Mouse (Mus musculus): ENCODE results near the gene Fam19a3. TPM values are rescaled to one million over a fixed set of nuclear protein-coding genes. Genes with fewer than 3 reads are reported as not detected.

Gene Fam19a3
- polyA plus RNA-seq, 1 experiment from 2014 or later = 0.32 TPM

GRCm38 (mm10) chr3:104812254-104812653, 30.6 kb upstream of the Fam19a3 start:
- no peak for DNase-seq (ENCODE audit: low read depth, low spot score)
- POLR2A ChIA-PET = no interaction called here
- CTCF ChIA-PET = interaction anchor here (1.6 to 1.9 kb wide), 2 partner anchors 10 to 24 kb away, joined by 6 to 7 read pairs; partner anchors contain the start of gene Rhoc
- TF ChIP-seq CTCF (IDR thresholded peaks at IDR 0.05) = no peak
- in situ Hi-C loops (cut with MboI; ENCODE audit: low pct_unique_long_range_greater_than_20kb) = no loop called here
- no peak for ATAC-seq
- H3K27me3 ChIP-seq = no peaks in the 10 kb centered on the region

- ChIA-PET POLR2A (no interaction called here), CTCF (interaction anchor here (1.2 to 1.9 kb wide), 3 partner anchors 10 to 24 kb away, joined by 3 to 7 read pairs (median 6); partner anchors contain the start of gene Rhoc)
- ATAC-seq (no peak), DNase-seq (ENCODE audit: low read depth, low spot score) (no peak)
- TF ChIP-seq CTCF (IDR thresholded peaks at IDR 0.05) = no peak
- in situ Hi-C loops (cut with MboI; ENCODE audit: low pct_unique_long_range_greater_than_20kb) = no loop called here
- H3K27me3 ChIP-seq = no peaks in the 10 kb centered on the region
Observed at GRCm38 (mm10) chr3:104811752-104812151, 30.1 kb upstream of the Fam19a3 start.

GRCm38 (mm10) chr3:104805539-104805938, 23.9 kb upstream of the Fam19a3 start:
- in situ Hi-C loops (cut with MboI; ENCODE audit: low pct_unique_long_range_greater_than_20kb) = no loop called here

GRCm38 (mm10) chr3:104804312-104804711, 22.7 kb upstream of the Fam19a3 start:
- no peak for TF ChIP-seq CTCF (IDR thresholded peaks at IDR 0.05)
- ChIA-PET POLR2A (no interaction called here), CTCF (interaction anchor here (1.0 kb wide), 1 partner anchor 11 kb away, joined by 3 read pairs; no protein-coding TSS in a partner anchor)
- ATAC-seq (no peak), DNase-seq (ENCODE audit: low read depth, low spot score) (no peak)
- H3K27me3 ChIP-seq = no peaks in the 10 kb centered on the region
- in situ Hi-C loops (cut with MboI; ENCODE audit: low pct_unique_long_range_greater_than_20kb) = no loop called here

More at GRCm38 (mm10) chr3:104805539-104805938, 23.9 kb upstream of the Fam19a3 start:
- H3K27me3 ChIP-seq = no peaks in the 10 kb centered on the region
- no peak for ATAC-seq
- TF ChIP-seq CTCF (IDR thresholded peaks at IDR 0.05) = no peak
- no peak for DNase-seq (ENCODE audit: low read depth, low spot score)
- ChIA-PET POLR2A (interaction anchor here (1.2 kb wide), 1 partner anchor 13 kb away, joined by 4 read pairs; the partner anchor contains the start of gene Mov10), CTCF (interaction anchor here (1.0 kb wide), 1 partner anchor 9 kb away, joined by 3 read pairs; no protein-coding TSS in a partner anchor)

- no peaks in the 10 kb centered on the region for H3K27me3 ChIP-seq
- TF ChIP-seq CTCF (IDR thresholded peaks at IDR 0.05) = no peak
- CTCF ChIA-PET = no interaction called here
- ATAC-seq (no peak), DNase-seq (ENCODE audit: low read depth, low spot score) (no peak)
- POLR2A ChIA-PET = no interaction called here
- in situ Hi-C loops (cut with MboI; ENCODE audit: low pct_unique_long_range_greater_than_20kb) = no loop called here
Observed at GRCm38 (mm10) chr3:104801481-104801880, 19.8 kb upstream of the Fam19a3 start.

GRCm38 (mm10) chr3:104800681-104801080, 19.0 kb upstream of the Fam19a3 start:
- CTCF ChIA-PET = no interaction called here
- no peak for DNase-seq (ENCODE audit: low read depth, low spot score)

GRCm38 (mm10) chr3:104796430-104797082, 14.9 kb upstream of the Fam19a3 start:
- no peak for ATAC-seq
- H3K27me3 ChIP-seq = no peaks in the 10 kb centered on the region
- in situ Hi-C loops (cut with MboI; ENCODE audit: low pct_unique_long_range_greater_than_20kb) = no loop called here
- POLR2A ChIA-PET = no interaction called here
- no peak for TF ChIP-seq CTCF (IDR thresholded peaks at IDR 0.05)
- no peak for DNase-seq (ENCODE audit: low read depth, low spot score)
- CTCF ChIA-PET = interaction anchor here (2.1 kb wide), 1 partner anchor 22 kb away, joined by 5 read pairs; the partner anchor contains the start of gene Mov10

More at GRCm38 (mm10) chr3:104800681-104801080, 19.0 kb upstream of the Fam19a3 start:
- H3K27me3 ChIP-seq = no peaks in the 10 kb centered on the region
- no peak for ATAC-seq
- POLR2A ChIA-PET = no interaction called here
- in situ Hi-C loops (cut with MboI; ENCODE audit: low pct_unique_long_range_greater_than_20kb) = no loop called here
- TF ChIP-seq CTCF (IDR thresholded peaks at IDR 0.05) = no peak

GRCm38 (mm10) chr3:104795661-104796340, 14.2 kb upstream of the Fam19a3 start:
- DNase-seq (ENCODE audit: low read depth, low spot score) (no peak), ATAC-seq (no peak)
- no peak for TF ChIP-seq CTCF (IDR thresholded peaks at IDR 0.05)
- ChIA-PET CTCF (interaction anchor here (1.2 to 2.1 kb wide), 2 partner anchors 23 to 260 kb away, joined by 3 to 5 read pairs; partner anchors contain the start of gene Mov10), POLR2A (interaction anchor here (0.6 kb wide), 1 partner anchor 1113 kb away, joined by 3 read pairs; no protein-coding TSS in a partner anchor)
- in situ Hi-C loops (cut with MboI; ENCODE audit: low pct_unique_long_range_greater_than_20kb) = no loop called here
- no peaks in the 10 kb centered on the region for H3K27me3 ChIP-seq

GRCm38 (mm10) chr3:104794953-104795470, 13.4 kb upstream of the Fam19a3 start:
- POLR2A ChIA-PET = interaction anchor here (0.6 to 1.5 kb wide), 3 partner anchors 21 to 41 kb away, joined by 3 to 8 read pairs (median 4); partner anchors contain the start of gene Mov10
- no peak for TF ChIP-seq CTCF (IDR thresholded peaks at IDR 0.05)
- DNase-seq (ENCODE audit: low read depth, low spot score) (no peak), ATAC-seq (no peak)
- no peaks in the 10 kb centered on the region for H3K27me3 ChIP-seq
- CTCF ChIA-PET = interaction anchor here (0.9 to 2.1 kb wide), 4 partner anchors 21 to 260 kb away, joined by 3 to 5 read pairs (median 3); partner anchors contain the start of gene Mov10
- in situ Hi-C loops (cut with MboI; ENCODE audit: low pct_unique_long_range_greater_than_20kb) = no loop called here
